Mouse (Mus musculus) yolk sac, embryonic 10.5 days (tissue): ENCODE measurements around the gene Slc9a9.

Experiments
- DNase-seq: peaks from one replicate; pipeline ENCODE4 v3.0.0-alpha.2; 2017; ENCODE audit warnings: low spot score

Gene Slc9a9

GRCm38 (mm10) chr9:94838479-94839031 is 168.8 kb downstream of the Slc9a9 start:
- no peak for DNase-seq

DNA sequence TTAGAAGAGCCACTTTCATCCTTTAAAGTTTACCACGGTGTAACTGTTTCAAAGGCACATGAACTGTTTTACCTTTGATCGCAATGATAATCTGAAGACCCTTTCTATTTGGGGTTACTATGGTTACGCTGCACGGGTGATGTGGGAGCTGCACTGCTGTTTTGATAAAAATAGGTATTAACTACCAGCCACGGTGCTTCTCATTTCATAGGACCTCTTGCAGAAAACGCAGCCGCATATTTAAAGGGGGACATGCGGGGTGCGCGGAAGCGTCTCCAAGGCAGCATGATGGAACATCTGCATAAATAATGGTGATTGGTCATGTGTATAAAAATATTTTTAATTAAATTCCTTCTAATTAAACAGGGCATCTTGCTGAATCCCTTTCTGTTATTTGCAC is 169.5 kb downstream of the Slc9a9 start:
- DNase-seq: no peak

DNA sequence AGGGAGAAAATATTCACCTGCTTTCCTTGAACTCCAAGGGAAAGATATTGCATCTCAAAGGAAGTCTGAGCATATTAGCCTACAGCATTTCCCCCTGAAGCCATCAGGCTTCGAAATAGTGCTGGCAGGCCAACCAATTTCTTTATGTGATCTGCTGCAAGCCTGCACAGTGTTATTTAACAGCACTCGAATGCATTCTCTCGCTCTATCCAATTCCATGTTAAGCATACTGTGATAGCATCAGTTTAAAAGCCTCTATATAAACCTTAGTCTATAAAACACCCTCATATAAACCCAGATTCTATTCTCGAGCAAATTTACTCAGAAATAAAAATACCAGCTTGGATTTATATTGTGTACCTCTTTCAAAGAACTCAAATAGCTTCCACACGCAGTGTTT is 170.7 kb downstream of the Slc9a9 start:
- DNase-seq: no peak

DNA sequence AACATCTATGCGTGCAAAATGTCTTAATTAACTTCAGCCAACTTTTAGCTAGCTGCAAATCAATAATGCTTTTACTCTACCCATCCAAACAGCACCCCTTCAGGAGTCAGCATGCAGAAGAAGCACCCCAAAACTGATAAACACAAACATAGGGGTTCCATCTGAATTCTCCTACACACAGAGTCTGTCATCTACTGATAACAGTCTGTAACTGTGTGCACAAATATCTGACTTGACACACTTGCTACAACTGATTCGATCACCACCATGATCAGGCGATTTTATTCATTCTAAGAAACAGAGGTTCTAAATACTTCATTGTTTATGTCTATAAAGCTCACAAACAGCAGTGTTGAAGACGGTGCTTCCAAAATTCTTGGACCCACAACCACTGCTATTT is 171.3 kb downstream of the Slc9a9 start:
- no peak for DNase-seq

- no peak for DNase-seq
Measured at GRCm38 (mm10) chr9:94844176-94844575, 174.5 kb downstream of the Slc9a9 start.

- no peak for DNase-seq
Measured at GRCm38 (mm10) chr9:94847624-94848023, 177.9 kb downstream of the Slc9a9 start.

DNA sequence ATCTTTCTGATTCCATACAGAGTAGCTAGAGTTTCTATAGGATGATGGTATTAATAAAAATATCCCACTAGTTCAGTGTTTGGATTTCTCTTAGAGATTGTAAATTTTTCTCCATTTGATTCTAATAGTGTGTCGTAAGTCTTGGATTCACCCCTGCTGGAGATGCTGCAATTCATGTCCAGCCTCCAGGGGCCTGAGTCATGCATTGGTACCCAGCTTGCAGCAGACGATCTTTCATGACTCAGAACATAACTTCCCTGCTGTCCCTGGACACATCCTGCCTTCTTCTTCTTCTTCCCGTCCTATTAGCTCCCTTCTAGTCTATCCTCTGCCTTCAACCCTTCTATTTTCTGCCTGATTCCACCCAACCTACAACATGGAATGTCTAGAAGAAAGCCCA is 181.8 kb downstream of the Slc9a9 start:
- DNase-seq: no peak

DNA sequence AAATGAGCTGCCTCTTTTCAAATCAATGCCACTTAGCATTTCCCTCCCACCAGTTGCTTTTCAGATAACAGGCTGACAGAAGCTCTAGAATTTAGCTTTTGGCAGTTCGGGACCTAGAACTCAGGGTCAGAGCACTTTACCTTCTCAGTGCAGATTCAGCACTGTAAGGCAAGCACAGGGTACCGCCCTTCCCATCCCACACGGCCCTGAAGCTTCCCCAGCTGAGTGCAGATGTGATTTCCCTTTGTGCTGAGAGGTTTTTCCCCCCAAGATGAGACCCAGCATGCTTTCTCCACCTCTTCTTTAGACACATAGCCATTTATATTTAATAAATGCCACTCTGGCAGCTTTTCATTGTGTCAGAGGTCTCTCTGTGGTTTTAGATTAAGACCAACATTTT is 186.4 kb downstream of the Slc9a9 start:
- no peak for DNase-seq

DNA sequence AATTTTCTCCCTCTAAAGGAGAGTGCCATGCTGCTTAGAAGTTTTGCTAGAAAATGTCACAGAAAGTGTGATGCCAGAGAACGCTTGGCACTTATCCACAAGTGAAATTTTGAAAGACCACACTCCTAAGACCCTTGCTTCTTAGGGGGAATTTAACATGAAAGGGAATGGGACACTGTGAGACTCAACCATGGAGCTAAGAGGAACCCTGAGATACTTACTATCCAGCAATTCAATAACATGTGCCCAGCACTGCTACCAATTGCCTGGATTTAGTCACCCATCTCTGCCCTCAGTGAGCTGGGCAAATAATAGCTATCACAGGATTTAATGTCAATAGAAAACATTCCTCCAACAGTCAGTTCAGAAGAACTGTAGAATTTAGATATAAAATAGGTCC is 198.8 kb downstream of the Slc9a9 start:
- DNase-seq: no peak

DNA sequence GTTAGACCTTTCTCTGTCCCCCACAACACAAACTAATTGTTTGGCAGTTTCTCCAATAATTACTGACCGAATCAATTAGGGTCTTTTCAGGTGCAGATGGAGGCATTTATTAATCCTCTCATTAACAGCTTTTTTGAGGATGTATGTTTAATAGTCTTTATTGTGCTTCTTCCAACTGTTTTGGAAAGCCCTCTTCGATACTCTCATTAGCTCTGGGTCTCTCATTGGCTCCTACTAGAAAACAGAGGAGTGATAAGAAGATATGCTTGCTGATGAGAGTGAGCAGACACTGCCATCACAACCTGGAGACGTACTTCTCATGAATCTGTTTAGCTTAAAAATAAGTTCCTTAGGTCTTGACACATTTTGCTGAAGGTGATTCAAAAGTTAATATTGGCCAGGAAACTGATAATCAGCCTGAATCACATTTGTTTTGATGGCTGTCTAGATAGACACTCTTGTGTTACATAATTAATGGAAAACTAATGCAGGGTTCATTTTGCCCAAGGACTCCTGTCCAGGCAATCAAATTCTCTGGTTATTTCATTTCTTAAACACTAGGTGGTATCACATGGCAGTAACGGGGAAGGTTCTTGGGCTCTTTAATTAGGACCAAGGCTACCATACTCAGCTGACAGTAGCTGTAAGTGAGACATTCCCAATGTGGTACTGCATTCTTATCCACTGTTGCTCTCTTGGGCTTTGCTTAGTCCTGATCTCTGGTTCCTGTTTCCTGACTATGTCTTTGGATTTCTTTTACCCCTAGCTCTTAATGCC is 199.5 kb downstream of the Slc9a9 start:
- DNase-seq: no peak

- DNase-seq: no peak
Measured at GRCm38 (mm10) chr9:94882517-94882916, 212.8 kb downstream of the Slc9a9 start.

- DNase-seq: no peak
Measured at GRCm38 (mm10) chr9:94883435-94883834, 213.7 kb downstream of the Slc9a9 start.

GRCm38 (mm10) chr9:94885151-94885550 is 215.4 kb downstream of the Slc9a9 start:
- no peak for DNase-seq

DNA sequence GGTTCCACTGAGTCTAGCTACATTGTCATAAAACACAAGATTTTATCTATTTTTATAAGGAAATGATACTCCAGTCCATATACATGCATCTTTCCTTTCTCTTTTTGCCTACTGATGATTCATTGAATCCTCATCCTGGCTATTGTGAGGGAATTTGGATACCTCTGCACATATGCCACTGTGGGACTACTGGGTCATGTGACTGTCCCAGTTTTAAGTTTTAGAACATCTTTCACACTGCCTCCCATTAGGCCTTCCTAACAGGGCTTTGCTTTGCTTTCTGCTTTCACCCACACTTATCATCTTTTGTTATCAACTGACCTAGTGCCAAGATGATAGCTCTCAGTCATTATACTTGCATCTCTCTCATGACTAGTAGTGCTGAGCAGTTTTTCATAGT is 219.9 kb downstream of the Slc9a9 start:
- DNase-seq: no peak

DNA sequence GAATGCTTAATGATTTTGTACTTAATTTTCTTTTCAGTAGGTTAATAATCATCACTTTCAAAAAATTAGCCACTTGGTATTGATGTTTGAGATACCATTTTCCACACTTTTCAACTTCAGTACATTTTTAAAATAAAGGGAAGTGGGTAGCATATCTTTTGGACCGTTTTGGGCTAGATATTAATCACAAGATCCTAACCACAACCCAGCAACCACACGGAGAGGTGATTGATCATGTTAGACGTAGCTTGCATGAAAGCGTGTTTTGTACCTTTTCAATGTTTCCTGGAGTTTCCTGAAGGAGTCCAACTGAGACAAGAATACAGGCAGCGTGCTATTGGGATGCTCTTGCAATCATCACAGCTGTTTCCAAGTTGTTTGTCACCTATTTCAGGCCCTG is 226.2 kb downstream of the Slc9a9 start:
- DNase-seq: no peak

DNA sequence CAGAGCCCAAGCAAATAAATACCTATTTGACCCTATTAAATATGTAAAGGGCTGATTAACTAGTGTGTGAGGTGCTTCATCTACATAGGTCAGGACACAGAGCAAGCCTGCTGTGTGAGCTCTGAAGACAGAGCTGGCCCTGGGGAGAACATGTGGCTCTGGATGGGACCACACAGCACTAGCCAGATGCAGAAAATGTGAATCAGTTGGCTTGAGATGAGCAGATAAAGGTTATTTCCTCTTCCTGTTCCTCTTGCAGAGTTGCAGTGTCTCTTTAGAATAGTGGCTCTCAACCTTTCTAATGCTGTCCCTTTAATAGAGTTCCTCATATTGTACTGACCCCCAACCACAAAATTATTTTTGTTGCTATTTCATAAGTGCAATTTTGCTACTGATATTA is 234.5 kb downstream of the Slc9a9 start:
- DNase-seq: no peak

- DNase-seq: no peak
Measured at GRCm38 (mm10) chr9:94907020-94907610, 237.4 kb downstream of the Slc9a9 start.

- no peak for DNase-seq
Measured at GRCm38 (mm10) chr9:94912071-94912470, 242.4 kb downstream of the Slc9a9 start.

DNA sequence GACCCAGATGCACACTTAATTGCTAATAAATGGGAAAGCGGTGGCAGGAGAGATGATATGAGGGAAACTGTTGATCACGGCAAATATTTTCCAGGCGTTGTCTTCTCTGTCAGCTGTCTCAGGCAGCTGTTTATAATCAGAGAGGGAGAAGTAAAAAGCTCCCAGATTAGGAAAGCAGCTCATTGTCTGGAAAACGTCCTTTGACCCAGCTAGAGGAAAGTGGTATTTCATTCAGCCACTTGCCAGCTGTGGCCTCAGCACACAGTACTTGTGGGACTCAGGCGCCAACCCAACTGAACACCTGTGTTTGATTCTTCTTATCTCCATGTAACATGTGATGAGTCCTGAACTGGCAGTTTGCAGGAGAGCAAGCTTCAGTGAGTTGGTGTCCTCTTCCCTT is 252.4 kb downstream of the Slc9a9 start:
- no peak for DNase-seq

GRCm38 (mm10) chr9:94925845-94926244 is 256.1 kb downstream of the Slc9a9 start:
- no peak for DNase-seq

DNA sequence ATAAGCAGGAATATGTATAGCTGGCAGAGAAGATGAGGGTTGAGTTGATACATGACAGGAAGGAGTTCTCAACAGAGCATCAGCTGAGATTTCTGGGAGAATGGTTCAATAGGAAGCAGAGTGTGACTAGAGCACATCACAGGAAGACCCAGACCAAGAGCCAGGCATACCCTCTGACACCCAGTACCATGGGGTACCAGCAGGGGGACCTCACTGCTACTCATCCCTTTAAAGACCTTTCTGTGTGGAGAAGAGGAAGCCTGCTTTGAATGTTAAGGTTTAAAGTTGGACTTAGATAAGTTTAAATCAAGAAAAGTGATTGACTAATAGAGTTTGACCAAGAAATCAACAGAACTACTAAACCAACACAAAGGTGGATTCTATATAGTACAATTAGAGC is 257.4 kb downstream of the Slc9a9 start:
- DNase-seq: peak; percentile 2

DNA sequence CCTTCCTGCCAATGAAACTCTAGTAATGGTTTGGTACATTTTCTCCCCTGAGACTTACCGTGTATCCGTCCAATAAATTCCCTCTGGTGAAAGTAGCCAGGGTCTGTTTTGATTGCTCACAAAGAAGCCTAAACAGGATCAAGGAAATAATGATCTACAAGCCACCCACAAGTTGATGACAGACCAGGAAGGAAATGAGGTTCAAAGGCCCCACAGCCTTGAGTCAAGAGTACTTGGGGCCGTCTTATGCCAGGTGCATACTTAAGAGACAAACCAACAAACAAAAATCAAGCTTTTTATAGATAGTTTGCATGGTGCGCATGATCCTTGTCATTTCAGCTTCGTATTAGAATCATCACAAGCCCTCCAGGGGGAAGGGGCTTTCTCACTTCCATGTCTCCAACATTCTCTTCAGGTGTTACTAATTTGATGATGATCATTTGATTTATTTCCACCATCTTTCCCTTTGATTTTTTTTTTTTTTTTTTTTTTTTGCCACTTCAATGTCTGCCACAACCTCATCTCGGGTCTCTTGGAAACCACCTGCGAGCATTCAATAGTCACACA is 275.9 kb downstream of the Slc9a9 start:
- no peak for DNase-seq

- no peak for DNase-seq
Measured at GRCm38 (mm10) chr9:94947246-94947645, 277.5 kb downstream of the Slc9a9 start.
